Mouse (Mus musculus) olfactory bulb, adult 2 months (tissue): ENCODE measurements around the gene Oxct1. TPM values are rescaled to one million over a fixed set of nuclear protein-coding genes. Genes with fewer than 3 reads are reported as not detected.

Source experiments
- H3K27ac ChIP-seq: fragments of 200-500 bp; 2 replicates; pipeline ENCODE4 v1.5.1; 2012; ENCODE audit warnings: low read depth, low read length; ENCODE audit not compliant: insufficient read depth
- H3K4me1 ChIP-seq: fragments of 200-500 bp; 2 replicates; pipeline ENCODE4 v1.6.1; 2012; ENCODE audit warnings: low read length; ENCODE audit not compliant: control insufficient read depth, insufficient read depth
- H3K4me3 ChIP-seq: fragments of 200-500 bp; 2 replicates; pipeline ENCODE4 v1.5.1; 2012; ENCODE audit warnings: mild to moderate bottlenecking, low read depth, low read length, moderate library complexity; ENCODE audit not compliant: insufficient read depth
- CTCF ChIP-seq: fragments of 200-500 bp; IDR thresholded peaks from 2 replicates; pipeline ENCODE4 v1.5.1; 2012; ENCODE audit warnings: low read depth, mild to moderate bottlenecking, low read length, moderate library complexity; ENCODE audit not compliant: insufficient read depth
- POLR2A ChIP-seq: fragments of 200-500 bp; IDR thresholded peaks from 2 replicates; pipeline ENCODE4 v1.6.1; 2012; ENCODE audit warnings: mild to moderate bottlenecking, low read depth, low read length, moderate library complexity; ENCODE audit not compliant: insufficient read depth
- WGBS: fragments of 180-500 bp; shearing (Covaris S2); methylation state at CpG from one replicate; pipeline ENCODE4 v1.1.7; 2018; 5-methylcytosine and 5-hydroxymethylcytosine counted together
- polyA plus RNA-seq: library from polyadenylated mRNA; stranded (reverse); fragments of >200 nt; gene quantifications from 2 replicates; pipeline ENCODE4 v1.2.4, GENCODE M21; 2012; ENCODE audit warnings: low replicate concordance; ENCODE audit not compliant: missing spikeins, insufficient read depth, insufficient read length

The Oxct1 gene
- polyA plus RNA-seq, 1 experiment: 209 TPM

DNA sequence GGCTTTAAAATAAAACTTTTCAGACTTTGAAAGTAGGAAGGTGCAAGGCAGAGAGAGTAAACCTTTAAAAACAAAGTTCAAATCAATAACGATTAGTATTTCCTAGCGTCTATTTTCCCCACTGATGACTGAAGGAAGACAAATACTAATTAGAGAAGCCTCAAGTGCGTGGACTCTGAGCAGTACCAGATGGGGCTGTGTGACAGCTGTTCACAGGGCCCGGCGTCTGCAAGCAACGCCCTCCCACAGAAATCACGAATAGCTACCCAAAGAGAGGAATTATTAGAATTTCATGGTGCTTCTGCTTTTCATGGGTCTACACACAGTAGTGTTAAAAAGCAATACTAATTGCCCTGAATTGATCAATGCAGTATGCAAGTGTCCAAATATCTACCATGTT is 61.7 kb downstream of the Oxct1 start:
- WGBS: 39% methylated on average over 7 of the region's 7 CpGs
- no peak overlapping the region for H3K4me3 ChIP-seq

GRCm38 (mm10) chr15:4090601-4091000 is 64.4 kb downstream of the Oxct1 start:
- Histone ChIP-seq H3K27ac (no peak overlapping the region), H3K4me1 (peaks cover 5% of the 10 kb centered on the region), H3K4me3 (no peak overlapping the region)
- TF ChIP-seq POLR2A: no peak
- TF ChIP-seq CTCF: no peak
- 66% methylated on average over 3 of the region's 3 CpGs for WGBS

More for the DNA sequence above, 61.7 kb downstream of the Oxct1 start:
- TF ChIP-seq CTCF (no peak), POLR2A (no peak)
- Histone ChIP-seq H3K4me1 (peaks cover 5% of the 10 kb centered on the region), H3K27ac (no peak overlapping the region)

DNA sequence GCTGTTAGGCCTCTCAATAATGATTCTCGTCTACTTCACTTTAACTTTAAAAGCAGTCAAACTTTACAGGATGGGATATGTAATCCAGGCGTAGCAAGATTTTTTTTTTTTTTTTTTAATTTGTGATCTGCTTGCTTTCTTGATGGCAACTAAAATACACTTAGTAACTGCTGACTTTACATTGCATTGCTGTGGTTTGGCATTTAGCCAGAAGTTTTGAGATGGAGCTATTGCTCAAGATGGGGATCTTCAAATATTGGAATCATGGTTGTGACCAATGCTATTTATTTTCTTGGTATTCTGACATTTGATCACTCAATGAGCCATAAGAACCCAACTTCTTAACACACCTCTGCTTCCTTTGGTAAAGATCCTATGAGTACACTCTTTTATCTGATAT is 66.4 kb downstream of the Oxct1 start:
- H3K4me1 ChIP-seq: peaks cover under 1% of the 10 kb centered on the region; the same call in 1 of the 2 replicates
- TF ChIP-seq CTCF (no peak), POLR2A (no peak)
- WGBS: 89% methylated on average over 2 of the region's 2 CpGs
- H3K27ac ChIP-seq: no peak overlapping the region
- H3K4me3 ChIP-seq: no peak overlapping the region

DNA sequence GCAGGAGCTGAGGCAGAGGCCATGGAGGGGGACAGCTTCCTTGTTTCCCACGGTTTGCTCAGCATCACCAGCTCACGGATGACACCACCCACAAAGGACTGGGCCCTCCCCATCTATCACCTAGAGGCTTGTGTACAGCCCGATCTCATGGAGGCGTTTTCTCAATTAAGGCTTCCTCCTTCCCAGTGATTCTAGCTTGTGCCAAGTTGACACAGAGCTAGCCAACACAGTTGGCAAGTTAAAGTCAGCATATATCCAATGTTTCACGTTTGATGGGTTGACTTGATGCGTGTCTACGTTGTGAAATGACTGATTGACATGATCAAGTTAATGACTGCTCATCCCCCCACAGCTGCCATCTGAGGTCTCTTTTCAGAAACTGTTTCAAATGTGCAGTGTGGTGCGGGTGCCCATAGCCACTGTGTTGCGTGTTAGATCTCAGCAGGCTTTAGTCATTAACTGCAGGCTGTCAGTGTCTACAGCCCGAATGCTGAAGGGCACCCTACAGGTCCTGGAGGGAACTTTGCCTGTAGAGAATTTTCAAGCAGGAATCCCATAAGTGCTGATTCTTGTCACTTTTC is 74.2 kb downstream of the Oxct1 start:
- Histone ChIP-seq H3K4me3 (no peak overlapping the region), H3K4me1 (peaks cover 11% of the 10 kb centered on the region), H3K27ac (peak overlapping the region; percentile 86)
- TF ChIP-seq POLR2A (no peak), CTCF (no peak)
- WGBS: 33% methylated on average over 10 of the region's 10 CpGs

DNA sequence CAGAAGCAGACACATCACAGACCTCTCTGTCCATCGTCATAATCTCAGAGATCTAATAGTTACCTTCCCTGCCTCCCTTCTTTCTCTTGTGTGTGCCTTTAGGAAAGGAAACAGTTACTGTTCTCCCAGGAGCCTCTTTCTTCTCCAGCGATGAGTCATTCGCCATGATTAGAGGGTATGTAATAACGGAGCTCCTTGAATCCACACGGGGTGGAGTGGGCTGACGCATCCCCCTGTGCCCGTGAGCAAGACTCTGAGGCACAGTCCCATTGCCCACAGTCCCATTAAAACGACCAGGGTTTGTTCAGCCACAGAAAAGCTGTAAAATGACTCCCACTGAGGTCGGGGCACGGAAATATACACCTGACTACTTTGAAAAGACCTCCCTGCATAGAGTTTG is 74.8 kb downstream of the Oxct1 start:
- H3K4me3 ChIP-seq: no peak overlapping the region
- TF ChIP-seq POLR2A (no peak), CTCF (no peak)
- H3K27ac ChIP-seq: peak overlapping the region; percentile 86
- peaks cover 12% of the 10 kb centered on the region for H3K4me1 ChIP-seq
- 26% methylated on average over 10 of the region's 10 CpGs for WGBS

- H3K4me3 ChIP-seq: no peak overlapping the region
- H3K4me1 ChIP-seq: peaks cover 13% of the 10 kb centered on the region
- TF ChIP-seq POLR2A (no peak), CTCF (no peak)
- H3K27ac ChIP-seq: peak overlapping the region; percentile 77
- 57% methylated on average over 12 of the region's 12 CpGs for WGBS
Measured at GRCm38 (mm10) chr15:4104319-4104718, 78.1 kb downstream of the Oxct1 start.

DNA sequence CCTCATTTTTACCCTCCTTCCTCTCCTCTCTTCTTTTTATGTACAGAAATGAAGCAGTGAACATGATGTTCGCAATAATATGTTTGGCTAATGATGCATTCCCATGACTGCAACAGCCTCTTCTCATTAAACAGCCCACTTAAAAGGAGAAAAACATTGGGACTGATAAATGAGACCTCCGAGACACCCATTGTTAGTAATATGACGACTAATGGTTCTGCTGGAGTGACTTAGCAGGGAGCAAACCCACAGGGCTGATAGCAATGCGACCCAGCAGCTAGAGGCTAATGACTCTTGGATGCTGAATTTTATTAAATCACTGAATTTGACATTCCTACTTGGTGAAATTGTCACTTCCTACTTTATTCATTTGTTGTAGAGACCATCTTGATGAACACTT is 79.3 kb downstream of the Oxct1 start:
- Histone ChIP-seq H3K4me1 (peaks cover 8% of the 10 kb centered on the region), H3K27ac (no peak overlapping the region), H3K4me3 (no peak overlapping the region)
- TF ChIP-seq POLR2A: no peak
- no peak for TF ChIP-seq CTCF
- WGBS: 42% methylated on average over 4 of the region's 4 CpGs

GRCm38 (mm10) chr15:4119962-4120361 is 93.8 kb downstream of the Oxct1 start:
- Histone ChIP-seq H3K4me3 (no peak overlapping the region), H3K27ac (no peak overlapping the region), H3K4me1 (no peaks in the 10 kb centered on the region)
- 83% methylated on average over 6 of the region's 6 CpGs for WGBS
- TF ChIP-seq CTCF (no peak), POLR2A (no peak)

- TF ChIP-seq POLR2A (no peak), CTCF (no peak)
- Histone ChIP-seq H3K27ac (no peak overlapping the region), H3K4me1 (no peaks in the 10 kb centered on the region), H3K4me3 (no peak overlapping the region)
- WGBS: 61% methylated on average over 3 of the region's 3 CpGs
Measured at GRCm38 (mm10) chr15:4124648-4125047, 98.5 kb downstream of the Oxct1 start.
